Mouse (Mus musculus): ENCODE data around the gene Kcnj1.

Kcnj1 gene

GRCm38 (mm10) chr9:32372202-32372601 is at the start of gene Kcnj1:
Kcnj1 (plus strand) TSS chr9:32372493.
- no peak for DNase-seq (ENCODE audit: low spot score in 2 of 2)

GRCm38 (mm10) chr9:32323610-32324009 is 48.7 kb upstream of the Kcnj1 start:
- DNase-seq (ENCODE audit: low spot score in 2 of 2), result no peak

GRCm38 (mm10) chr9:32328777-32329176 is 43.5 kb upstream of the Kcnj1 start:
- DNase-seq (ENCODE audit: low spot score in 2 of 2), result no peak

GRCm38 (mm10) chr9:32331162-32331561 is 41.1 kb upstream of the Kcnj1 start:
- DNase-seq (ENCODE audit: low spot score in 2 of 2), result no peak

GRCm38 (mm10) chr9:32335389-32336150 is 36.7 kb upstream of the Kcnj1 start:
- DNase-seq (ENCODE audit: low spot score in 2 of 2), result no peak

- DNase-seq (ENCODE audit: low spot score in 2 of 2), result no peak
Observed at GRCm38 (mm10) chr9:32340831-32341230, 31.5 kb upstream of the Kcnj1 start.

- no peak for DNase-seq (ENCODE audit: low spot score in 2 of 2)
Observed at GRCm38 (mm10) chr9:32342929-32343328, 29.4 kb upstream of the Kcnj1 start.

GRCm38 (mm10) chr9:32344051-32344450 is 28.2 kb upstream of the Kcnj1 start, which contains the start of gene Kcnj5:
Kcnj5 (minus strand) TSS chr9:32344350.
- no peak for DNase-seq (ENCODE audit: low spot score in 2 of 2)

- DNase-seq (ENCODE audit: low spot score in 2 of 2), result no peak
Observed at GRCm38 (mm10) chr9:32344489-32344888, 27.8 kb upstream of the Kcnj1 start.

GRCm38 (mm10) chr9:32348096-32348495 is 24.2 kb upstream of the Kcnj1 start:
- no peak for DNase-seq (ENCODE audit: low spot score in 2 of 2)

- no peak for DNase-seq (ENCODE audit: low spot score in 2 of 2)
Observed at GRCm38 (mm10) chr9:32349344-32349743, 22.9 kb upstream of the Kcnj1 start.

GRCm38 (mm10) chr9:32350332-32350731 is 22.0 kb upstream of the Kcnj1 start:
- DNase-seq (ENCODE audit: low spot score in 2 of 2), result peak; percentile 23 to 64

GRCm38 (mm10) chr9:32360770-32361169 is 11.5 kb upstream of the Kcnj1 start:
- DNase-seq (ENCODE audit: low spot score in 2 of 2), result no peak

- DNase-seq (ENCODE audit: low spot score in 2 of 2), result no peak
Observed at GRCm38 (mm10) chr9:32368812-32369211, 3.5 kb upstream of the Kcnj1 start.

- DNase-seq (ENCODE audit: low spot score in 2 of 2), result no peak
Observed at GRCm38 (mm10) chr9:32369388-32369787, 2.9 kb upstream of the Kcnj1 start.

GRCm38 (mm10) chr9:32373656-32374055 is 1.4 kb downstream of the Kcnj1 start:
- no peak for DNase-seq (ENCODE audit: low spot score in 2 of 2)

GRCm38 (mm10) chr9:32376031-32376430 is 3.7 kb downstream of the Kcnj1 start:
- no peak for DNase-seq (ENCODE audit: low spot score in 2 of 2)

- DNase-seq (ENCODE audit: low spot score in 2 of 2), result no peak
Observed at GRCm38 (mm10) chr9:32376863-32377590, 4.7 kb downstream of the Kcnj1 start.

GRCm38 (mm10) chr9:32384906-32385305 is 12.6 kb downstream of the Kcnj1 start:
- no peak for DNase-seq (ENCODE audit: low spot score in 2 of 2)

- peak in 1 of 2 experiments; percentile 28 for DNase-seq (ENCODE audit: low spot score in 2 of 2)
Observed at GRCm38 (mm10) chr9:32388120-32388519, 15.8 kb downstream of the Kcnj1 start.

GRCm38 (mm10) chr9:32391092-32391491 is 18.8 kb downstream of the Kcnj1 start:
- DNase-seq (ENCODE audit: low spot score in 2 of 2), result peak; percentile 15 to 53

- no peak for DNase-seq (ENCODE audit: low spot score in 2 of 2)
Observed at GRCm38 (mm10) chr9:32391701-32392100, 19.4 kb downstream of the Kcnj1 start.

GRCm38 (mm10) chr9:32392716-32393115 is 20.4 kb downstream of the Kcnj1 start:
- no peak for DNase-seq (ENCODE audit: low spot score in 2 of 2)
